Mouse (Mus musculus): ENCODE measurements around the gene Hoxa10.

The Hoxa10 gene

DNA sequence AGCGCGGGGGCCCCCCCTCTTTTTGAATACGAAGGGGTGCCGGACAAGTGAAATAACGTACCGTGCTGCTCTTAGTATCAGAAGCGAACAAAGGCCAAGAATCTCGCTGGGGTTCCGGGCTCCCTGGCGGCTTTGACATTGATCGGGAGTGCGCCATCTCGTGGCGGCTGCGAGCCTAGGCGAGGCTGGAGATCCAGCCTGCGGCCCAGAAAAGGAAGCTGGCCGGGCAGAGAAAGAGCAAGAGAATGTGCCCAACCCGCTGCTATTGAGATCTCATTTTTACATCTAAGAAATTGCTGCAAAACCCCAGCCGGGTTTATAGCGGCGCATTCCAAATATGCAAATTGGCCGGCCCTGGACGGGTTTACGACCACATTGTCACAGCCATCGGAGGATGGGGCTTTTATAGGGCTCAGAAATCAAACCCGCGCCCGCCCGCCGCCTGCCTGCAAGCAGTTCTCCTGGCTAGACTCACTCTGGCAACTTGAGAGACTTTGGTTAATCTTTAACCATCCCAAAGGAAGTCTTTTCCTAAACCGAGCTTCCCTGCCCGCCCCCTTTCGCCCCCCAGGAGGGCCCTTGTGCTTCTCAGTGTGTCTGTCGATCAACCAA, at the start of gene Hoxa10:
Gene Hoxa10 (minus strand): TSS at position 466 of the 612 bp plus-strand sequence.
- in situ Hi-C loops (cut with MboI, MseI): loop anchor here in 1 of 2 experiments (5.0 kb wide), 1 partner anchor 72 kb away; the partner anchor contains the start of gene Evx1

DNA sequence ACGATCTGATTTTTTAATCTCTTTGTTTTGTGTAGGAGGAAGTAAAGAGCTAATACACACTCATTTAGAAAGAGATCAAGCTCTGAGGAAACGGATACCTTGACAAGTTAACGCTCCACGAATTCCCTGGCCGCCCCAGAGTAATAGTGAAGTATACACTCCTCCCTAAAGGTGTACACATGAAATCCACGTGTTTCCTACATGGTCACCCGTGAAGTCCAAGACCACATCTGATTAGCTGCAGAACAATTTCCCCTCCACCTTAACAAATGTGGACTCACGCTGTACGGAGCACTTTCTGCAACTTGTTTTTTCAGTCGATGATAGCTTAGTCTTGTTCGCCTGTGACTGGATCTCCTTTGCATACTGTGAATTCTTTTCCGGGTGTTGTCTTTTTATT, 49.5 kb upstream of the Hoxa10 start:
- in situ Hi-C loops (cut with MboI, MseI): no loop called here

DNA sequence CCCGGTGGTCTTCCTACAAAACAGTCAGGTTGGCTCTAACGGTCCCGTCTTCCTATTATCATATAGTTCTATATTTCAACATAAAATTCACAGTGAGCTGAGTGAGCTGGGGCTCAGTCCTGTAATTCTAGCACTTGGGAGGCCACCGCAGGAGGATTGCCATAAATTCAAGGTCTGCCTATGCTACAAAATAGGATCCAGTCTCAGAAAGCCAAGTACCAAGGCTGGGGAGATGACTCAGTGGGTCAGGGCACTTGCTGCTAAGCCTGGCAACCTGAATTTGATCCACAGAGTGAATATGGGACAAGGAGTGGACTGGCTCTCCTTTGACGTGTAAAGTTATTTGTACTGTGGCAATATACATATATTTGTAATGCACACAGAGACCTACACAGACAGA, 43.2 kb upstream of the Hoxa10 start:
- in situ Hi-C loops (cut with MboI, MseI): no loop called here

DNA sequence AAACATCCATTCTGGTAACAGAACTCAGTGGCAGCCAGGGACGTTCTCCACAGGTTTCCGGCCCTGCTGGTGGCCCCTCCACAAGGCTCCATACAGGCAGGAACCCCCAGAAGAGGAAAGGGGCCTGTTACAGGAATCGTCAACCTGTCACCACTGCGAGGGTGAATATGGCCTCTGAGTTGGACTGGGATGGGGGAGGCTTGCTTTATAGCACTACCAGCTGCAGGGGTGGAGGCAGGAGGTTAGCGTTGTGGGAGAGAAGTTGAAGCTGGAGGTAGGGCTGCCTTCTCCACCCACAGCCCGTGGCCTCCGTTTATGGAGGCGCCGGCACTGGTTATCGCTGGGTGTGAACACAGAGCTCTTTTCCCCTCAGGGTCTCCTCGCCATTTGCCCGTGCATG, 40.4 kb upstream of the Hoxa10 start:
- in situ Hi-C loops (cut with MboI, MseI): no loop called here

DNA sequence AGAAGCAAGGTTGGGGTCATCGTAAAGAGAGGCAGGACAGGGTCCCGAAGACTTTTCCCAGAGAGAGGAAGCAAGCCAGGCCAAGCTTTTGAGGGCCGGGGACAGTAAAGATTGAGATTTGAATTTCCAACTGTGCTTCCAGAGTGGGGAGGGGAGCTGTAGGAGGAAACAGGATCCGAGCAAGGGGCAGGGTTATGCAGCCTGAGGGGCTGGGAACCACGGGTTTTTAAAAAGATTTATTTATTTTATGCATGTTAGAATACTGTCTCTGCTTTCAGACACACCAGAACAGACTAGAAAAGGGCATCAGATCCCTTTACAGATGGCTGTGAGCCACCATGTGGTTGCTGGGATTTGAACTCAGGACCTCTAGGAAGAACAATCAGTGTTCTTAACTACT, 36.3 kb upstream of the Hoxa10 start:
- in situ Hi-C loops (cut with MboI, MseI): no loop called here

DNA sequence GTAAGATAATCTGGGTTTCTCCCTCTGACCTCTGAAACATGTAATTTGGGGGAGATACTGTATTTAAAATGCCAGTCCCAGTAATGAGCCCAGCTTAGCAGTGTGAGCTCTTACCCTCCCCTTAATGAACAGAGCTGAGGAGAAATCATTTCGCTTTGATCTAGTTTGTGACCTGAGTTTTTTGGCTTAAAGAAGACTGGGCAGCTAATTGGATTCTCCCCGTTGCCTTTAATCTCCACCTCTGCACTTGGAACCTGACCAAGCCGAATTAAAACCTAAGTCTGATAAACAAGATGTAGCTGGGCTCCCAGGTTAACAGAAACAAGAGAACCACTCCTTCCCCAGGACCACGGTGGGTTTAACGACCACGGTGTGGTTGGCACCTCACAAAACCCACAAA, 35.7 kb upstream of the Hoxa10 start:
- in situ Hi-C loops (cut with MboI, MseI): no loop called here

DNA sequence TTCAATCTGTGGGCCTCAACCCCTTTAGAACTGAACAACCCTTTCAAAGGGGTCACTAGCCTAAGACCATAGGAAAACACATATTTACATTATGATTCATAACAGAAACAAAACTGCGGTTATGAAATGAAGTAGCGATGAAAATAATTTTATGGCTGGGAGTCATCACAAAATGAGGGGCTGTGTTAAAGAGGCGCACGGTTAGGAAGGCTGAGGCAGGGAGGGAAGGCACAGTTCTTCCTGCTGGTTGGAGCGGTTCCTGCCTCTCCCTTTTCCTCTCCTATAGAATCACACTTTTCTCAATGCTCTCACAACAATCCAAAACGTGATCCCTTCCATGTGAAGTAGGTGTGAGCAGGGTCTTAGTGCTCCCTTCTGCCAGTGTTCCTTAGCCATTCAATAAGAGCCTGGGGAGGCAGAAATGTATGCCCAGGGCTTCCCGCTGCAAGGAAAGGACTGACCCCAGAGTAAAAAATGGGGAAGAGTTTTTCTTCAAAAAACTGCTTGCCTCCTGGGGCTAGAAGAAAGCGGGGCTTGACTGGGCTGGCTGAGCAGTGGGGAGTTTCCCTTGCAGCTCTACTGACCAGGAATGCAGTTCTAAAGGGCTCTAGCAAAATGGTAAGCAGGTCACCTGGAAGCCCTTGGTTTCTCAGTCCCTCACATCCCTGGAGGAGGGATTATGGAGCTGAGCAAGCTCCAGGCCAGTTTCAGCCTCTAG, 35.1 kb upstream of the Hoxa10 start:
- in situ Hi-C loops (cut with MboI, MseI): no loop called here

DNA sequence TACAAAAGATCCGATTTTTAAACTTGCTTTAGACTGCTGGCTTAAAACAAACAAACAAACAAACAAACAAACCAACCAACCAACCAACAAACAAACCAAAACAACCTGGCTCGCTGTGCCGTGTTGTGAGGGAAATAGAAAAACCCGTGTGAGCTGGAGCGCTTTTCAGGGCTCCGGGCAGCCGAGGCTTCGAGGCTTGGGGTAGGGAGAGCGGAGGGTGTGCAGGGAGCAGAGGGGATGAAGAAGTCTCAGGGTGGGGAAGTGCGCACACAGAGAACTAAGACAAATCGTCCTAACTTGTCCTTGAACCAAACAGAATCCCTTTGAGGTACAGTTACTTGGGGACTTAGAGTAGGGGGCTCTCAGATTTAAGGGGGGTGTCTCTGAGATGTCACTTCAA, 33.9 kb upstream of the Hoxa10 start:
- in situ Hi-C loops (cut with MboI, MseI): loop anchor here (25.0 kb wide), 2 partner anchors 313 to 563 kb away; no protein-coding TSS in a partner anchor

DNA sequence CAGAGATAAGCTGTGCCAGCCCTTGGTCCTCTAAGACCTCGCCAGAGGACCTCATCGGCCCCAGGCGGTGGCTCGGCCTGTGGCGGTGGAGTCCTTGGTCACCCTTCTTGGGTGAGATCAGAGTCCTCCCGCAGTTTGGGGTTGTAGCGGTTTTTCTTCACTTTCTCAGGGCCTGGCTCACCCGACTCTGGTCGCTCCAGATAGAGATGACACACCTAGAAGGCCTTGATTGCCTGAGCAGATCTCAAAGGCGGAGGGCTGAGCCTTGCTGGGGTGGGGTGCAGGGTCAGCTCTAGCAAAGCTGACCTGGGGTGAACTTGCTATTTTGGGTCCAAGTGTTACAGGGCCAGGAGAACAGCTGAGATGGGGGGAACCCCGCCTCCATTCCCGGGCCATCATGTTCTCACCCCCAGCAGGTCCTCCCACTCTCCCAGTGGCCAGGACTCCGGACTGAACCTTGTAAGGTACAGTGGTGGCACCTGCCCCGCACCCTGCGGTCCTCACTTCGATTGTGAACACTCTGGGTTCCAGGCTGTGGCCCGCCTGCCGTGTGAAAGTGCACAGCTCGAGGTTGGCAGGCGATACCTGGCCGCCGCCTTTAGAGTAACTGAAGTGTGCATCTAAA, 33.1 kb upstream of the Hoxa10 start:
- in situ Hi-C loops (cut with MboI, MseI): loop anchor here (25.0 kb wide), 2 partner anchors 314 to 564 kb away; no protein-coding TSS in a partner anchor

DNA sequence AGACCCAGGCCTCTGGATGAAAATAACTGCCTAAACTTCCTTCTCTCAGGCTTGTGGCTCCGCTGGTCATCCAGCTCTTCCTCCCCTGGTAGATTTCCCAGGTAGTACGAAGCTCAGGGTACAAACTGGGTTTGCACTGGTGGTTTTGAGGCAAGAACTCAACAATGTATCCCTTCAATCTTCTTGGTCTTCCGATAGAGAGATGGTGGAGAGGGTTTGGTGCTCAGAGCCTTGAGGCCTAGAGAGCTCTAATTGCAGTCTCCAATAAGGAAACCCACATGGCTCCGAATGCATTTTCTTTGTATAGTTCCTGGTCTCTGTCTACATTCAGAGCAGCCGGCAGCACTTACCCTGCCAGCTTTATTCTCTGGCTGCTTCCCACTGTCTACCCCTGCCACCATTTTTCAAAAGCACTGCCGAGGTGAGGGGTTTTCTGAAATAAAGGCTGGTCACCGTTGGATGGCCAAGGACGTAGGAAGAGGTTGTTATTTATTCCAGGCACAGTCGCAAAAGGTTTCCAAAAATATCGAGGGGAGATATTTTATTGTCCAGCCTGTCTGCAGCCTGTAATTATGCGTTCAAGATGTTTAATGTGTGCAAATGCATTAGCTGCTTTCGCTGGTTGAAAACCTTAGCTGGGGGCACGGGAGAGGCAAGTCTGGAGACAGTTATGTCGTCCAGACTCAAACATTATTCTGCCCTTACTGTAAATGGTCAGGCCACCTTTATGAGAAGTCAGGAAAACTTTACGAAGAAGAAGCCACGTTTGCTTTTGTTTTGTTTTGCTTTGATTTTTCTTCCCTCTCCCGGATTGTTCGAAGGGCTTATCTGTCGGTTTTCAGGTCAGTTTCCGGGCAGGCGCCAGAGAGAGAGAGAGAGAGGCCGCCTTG, 32.4 kb upstream of the Hoxa10 start:
- in situ Hi-C loops (cut with MboI, MseI): loop anchor here (25.0 kb wide), 2 partner anchors 314 to 564 kb away; no protein-coding TSS in a partner anchor

DNA sequence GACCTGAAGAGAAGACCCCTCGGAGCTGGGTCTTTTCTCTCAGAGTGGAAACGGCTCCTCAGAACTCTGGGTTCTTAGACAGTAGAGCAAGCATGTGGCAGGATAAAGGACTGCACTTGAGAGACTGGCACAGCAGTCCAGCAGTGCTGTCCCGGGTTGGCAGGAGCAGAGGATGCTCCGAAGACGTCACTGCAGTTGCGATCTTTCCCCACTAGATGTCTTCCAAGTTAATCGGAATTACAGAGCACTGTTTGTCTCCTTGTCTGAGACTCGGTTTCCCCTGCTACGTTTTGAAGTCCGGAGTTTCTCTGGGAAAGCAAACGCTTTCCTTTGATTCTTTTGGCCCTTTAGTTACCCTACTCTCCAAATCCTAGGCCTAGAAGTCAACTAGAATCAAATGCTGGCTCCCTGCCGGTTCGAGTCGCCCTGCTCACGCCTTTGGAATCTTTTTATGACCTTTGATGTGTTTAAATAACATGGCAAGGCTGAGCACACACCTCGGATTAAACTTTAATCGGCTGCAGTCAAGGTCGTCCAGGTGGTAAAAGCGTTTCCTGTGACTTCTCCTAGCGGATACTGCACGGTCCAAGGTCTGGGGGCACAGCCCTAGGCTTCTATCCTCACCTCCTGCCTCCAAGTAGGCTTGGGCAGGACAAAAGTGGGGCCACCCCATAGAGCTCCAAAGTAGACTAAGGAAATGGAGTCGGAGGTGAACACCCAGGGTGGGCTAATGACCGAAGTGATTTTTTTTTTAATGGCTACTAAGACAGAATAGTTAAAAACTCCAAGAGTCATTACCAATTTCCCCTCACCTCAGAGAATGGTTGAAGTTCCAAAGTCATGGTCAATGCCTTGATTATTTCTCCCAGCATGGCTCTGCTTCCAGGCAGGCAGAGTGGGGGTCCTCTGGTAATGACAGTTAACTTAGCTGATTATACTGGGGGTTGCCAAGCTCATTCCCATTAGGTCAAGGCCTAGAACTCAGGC, 30.1 kb upstream of the Hoxa10 start:
- in situ Hi-C loops (cut with MboI, MseI): loop anchor here (25.0 kb wide), 2 partner anchors 317 to 567 kb away; no protein-coding TSS in a partner anchor

DNA sequence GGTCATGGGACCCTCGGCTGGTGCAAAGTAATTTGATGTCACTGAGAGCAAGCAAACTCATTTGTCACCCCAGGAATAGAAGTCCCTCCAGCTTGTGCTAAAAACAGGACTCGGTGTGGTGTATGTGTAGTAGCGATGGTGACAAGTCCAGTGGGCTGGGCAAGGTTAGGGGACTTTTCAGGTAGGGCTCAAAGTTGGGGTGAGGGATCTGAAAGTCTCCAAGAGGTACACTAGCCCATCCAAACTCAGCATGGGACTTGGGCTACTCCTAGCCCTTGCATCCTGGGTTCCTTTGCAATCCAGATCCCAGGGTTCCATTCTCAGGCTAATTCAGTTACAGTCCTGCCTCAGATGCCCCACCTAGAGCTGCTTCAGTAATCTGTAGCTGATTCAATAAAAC, 28.1 kb upstream of the Hoxa10 start:
- in situ Hi-C loops (cut with MboI, MseI): loop anchor here (10.0 to 25.0 kb wide), 3 partner anchors 319 to 656 kb away; no protein-coding TSS in a partner anchor

DNA sequence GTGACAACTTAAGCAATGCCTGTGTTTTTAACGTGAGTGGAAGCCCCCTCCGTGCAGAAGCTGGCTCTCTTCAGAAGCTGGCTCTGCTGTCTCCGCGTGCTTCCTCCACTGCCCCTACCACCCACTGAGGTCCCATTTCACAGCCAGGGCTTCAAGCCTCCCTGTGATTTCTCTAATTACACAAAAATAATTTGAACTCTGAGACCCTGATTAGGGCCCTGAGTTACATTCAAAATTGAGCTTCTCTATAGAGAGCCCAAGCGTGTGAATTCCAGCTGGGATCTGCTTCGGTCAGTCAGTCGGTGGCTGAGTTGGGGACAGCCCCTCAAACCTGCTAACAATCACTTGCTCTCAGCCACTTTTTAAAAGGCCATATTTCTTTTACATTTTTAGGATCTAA, 27.7 kb upstream of the Hoxa10 start:
- in situ Hi-C loops (cut with MboI, MseI): loop anchor here (10.0 to 25.0 kb wide), 3 partner anchors 319 to 656 kb away; no protein-coding TSS in a partner anchor

DNA sequence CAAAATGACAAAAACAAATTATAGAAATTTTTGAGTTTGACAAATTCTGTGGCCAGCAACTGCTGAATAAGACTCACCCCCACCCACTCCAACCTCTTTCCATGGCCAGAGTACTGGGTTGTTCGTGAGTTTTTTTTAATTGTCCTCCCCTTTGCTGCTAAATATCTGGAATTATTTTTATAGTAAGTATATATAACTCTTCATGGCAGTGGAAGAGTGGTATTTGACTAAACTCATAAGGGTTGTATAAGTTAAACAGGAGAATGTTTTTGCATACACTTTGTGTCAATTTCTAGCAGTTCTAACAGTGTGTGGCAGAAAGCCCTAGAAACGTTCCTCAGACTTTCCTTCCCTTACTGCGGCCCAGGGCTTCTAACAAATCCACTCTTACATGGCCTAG, 27.0 kb upstream of the Hoxa10 start:
- in situ Hi-C loops (cut with MboI, MseI): loop anchor here (10.0 to 25.0 kb wide), 3 partner anchors 320 to 657 kb away; no protein-coding TSS in a partner anchor

DNA sequence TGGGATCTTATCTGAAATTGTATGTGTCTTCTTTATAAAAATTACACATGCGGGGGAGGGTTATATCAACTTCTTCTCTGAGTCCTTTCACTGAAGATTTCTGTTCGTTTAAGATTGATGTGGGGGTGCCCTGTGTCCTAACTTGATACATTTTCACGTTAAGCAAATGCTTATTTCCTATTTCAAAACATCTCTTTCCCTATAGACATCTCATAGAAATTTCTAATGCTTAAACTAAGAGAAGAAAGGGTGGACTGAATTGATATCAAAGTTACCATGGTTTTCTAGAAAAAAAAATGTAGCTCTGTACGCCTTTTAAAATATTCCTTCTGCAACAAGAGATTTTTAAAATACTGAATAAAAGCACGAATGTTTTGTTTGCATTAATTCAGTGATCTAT, 26.6 kb upstream of the Hoxa10 start:
- in situ Hi-C loops (cut with MboI, MseI): loop anchor here (10.0 to 25.0 kb wide), 3 partner anchors 320 to 658 kb away; no protein-coding TSS in a partner anchor

DNA sequence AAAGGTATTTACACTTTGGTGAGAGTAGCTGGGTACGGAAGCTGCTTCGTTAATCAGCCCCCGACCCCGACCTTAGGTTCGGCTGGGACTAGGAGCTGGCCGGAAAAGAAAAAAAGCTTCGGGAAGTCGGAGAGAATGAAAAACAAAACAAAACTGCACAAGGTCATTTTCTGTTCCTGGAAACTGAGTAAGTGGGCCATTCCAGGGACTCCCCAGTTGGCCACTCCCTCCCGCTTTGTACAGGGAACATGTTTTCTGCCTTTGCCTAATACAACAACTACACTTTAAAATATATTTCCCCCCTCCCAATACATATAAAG, 26.0 kb upstream of the Hoxa10 start:
- in situ Hi-C loops (cut with MboI, MseI): loop anchor here (10.0 to 25.0 kb wide), 3 partner anchors 321 to 658 kb away; no protein-coding TSS in a partner anchor

DNA sequence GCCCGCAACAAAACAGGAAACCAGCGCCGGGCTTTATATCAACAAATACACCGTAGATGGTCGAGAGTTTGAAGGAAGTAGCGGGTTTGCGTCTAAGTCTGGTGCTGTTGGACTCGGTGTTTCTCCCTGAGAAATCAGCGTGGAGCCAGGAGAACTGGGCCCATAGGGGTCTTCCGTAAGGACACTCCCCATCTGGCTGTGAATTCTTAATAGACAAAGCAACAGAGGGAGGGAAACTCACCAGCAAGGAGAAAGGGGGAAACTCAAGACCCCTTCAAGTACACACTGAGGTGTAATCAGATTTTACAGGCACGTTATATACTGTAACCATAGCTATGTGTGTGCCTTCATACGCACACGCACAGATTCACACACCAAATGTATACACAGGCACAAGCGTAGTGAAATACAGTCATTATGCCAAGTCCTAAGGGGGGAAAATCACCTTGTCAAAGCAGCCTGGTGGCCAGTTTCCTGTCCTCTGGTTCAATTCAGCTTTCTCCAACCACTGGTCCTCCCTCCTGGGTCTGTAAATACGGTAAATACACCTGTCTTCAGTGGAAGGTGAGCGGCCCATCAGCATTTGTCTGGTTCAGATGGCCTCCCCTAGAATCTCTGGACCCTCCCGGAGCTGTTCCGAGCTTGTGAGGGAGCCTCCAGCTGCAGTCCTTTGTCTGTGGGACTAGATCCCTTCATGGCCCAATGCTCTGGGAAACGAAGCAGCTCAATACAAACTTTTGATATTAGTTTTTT, 25.4 kb upstream of the Hoxa10 start:
- in situ Hi-C loops (cut with MboI, MseI): loop anchor here (10.0 to 25.0 kb wide), 3 partner anchors 321 to 659 kb away; no protein-coding TSS in a partner anchor

DNA sequence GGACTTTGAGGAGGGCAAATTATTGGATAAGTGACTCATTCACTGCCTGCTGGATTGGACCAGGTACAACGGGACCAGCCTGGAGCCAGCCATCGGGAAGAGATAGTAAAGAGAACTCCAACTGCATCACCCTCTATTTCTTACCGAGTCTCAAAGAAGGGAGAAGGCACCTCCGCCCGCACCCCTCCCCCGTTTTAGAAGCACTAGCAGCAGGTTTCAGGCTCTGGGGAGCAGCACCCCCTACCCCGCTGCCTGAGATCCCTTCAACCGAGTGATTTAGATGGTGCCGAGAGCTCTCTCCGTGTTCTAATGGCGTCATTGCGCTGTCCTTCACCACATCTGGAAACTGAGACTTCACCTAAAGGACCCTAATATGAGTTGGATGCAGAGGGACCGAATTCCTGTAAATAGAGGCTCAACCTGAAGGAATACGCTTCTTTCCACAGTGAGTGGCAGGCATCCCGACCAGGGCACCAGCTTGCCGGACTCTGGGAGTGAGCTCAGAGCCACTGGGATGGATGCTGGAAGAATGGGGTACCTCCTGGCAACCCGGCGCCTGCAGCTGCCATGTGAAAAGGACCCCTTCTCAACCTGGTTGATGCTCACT, 24.8 kb upstream of the Hoxa10 start:
- in situ Hi-C loops (cut with MboI, MseI): loop anchor here (10.0 to 25.0 kb wide), 3 partner anchors 322 to 659 kb away; no protein-coding TSS in a partner anchor
